Mouse (Mus musculus) G1E (cell line): ENCODE results near the gene Cfap73.

Experiments
- CTCF ChIP-seq: IDR thresholded peaks from 2 replicates; pipeline ENCODE4 v1.5.1; 2012; ENCODE audit warnings: low read depth, low read length, inconsistent platforms, mixed read lengths
- GATA1 ChIP-seq: IDR thresholded peaks from 2 replicates; pipeline ENCODE4 v1.6.1; 2012; ENCODE audit warnings: borderline replicate concordance, low read length, inconsistent platforms, mixed read lengths
- TAL1 ChIP-seq: conservative IDR thresholded peaks from 2 replicates; pipeline ENCODE4 v1.6.1; 2012; ENCODE audit warnings: low read depth, low read length, inconsistent platforms, mixed read lengths

DNA sequence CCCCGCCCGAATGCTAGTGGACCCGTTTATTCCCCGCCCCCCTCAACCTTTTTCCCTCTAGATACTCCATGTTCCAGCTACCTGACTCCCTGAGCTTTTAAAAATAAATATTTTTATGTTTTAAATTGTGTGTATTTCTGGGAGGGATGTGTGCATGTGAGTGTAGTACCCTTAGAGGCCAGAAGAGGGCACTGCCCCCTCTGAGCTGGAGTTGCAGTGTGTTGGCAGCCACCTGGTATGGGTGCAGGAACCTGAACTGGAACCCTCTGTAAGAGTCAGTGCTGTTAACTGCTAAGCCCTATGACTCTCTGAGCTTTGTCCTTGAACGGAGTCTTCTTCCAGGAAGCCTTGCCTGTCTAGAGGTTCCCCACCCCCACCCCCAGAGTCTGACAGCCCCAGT is 2.1 kb downstream of the Cfap73 start:
- TF ChIP-seq CTCF = 0 out of 2 replicates have a peak, but pooled peaks have one; percentile 20
- no peak for TF ChIP-seq GATA1
- no peak for TF ChIP-seq TAL1
